Mouse (Mus musculus) thymus, adult 18-20 months (tissue): ENCODE measurements around the gene Vamp9.

Experiments
- DNase-seq, 2 experiments: peaks; one replicate each; pipeline ENCODE4 v3.0.0; 2022; ENCODE audit warnings: mixed read lengths in 2 of 2

Vamp9 gene

GRCm38 (mm10) chr5:99941776-99942502, 35.9 kb downstream of the Vamp9 start:
- DNase-seq, result no peak

GRCm38 (mm10) chr5:99952513-99952912, 46.5 kb downstream of the Vamp9 start:
- DNase-seq, result no peak

- no peak for DNase-seq
Measured at GRCm38 (mm10) chr5:99953883-99954282, 47.8 kb downstream of the Vamp9 start.

- DNase-seq, result no peak
Measured at GRCm38 (mm10) chr5:99958666-99959065, 52.6 kb downstream of the Vamp9 start.

- no peak for DNase-seq
Measured at GRCm38 (mm10) chr5:99959236-99959936, 53.3 kb downstream of the Vamp9 start.

- no peak for DNase-seq
Measured at GRCm38 (mm10) chr5:99959960-99960359, 53.9 kb downstream of the Vamp9 start.

- DNase-seq, result no peak
Measured at GRCm38 (mm10) chr5:99973941-99974340, 67.9 kb downstream of the Vamp9 start.

- DNase-seq, result no peak
Measured at GRCm38 (mm10) chr5:99975061-99975460, 69.0 kb downstream of the Vamp9 start.

GRCm38 (mm10) chr5:99975776-99976175, 69.7 kb downstream of the Vamp9 start:
- no peak for DNase-seq

- DNase-seq, result no peak
Measured at GRCm38 (mm10) chr5:99976334-99976955, 70.4 kb downstream of the Vamp9 start.

GRCm38 (mm10) chr5:99977516-99978301, 71.7 kb downstream of the Vamp9 start:
- DNase-seq, result peak; percentile 62 to 73

GRCm38 (mm10) chr5:99978699-99979442, 72.8 kb downstream of the Vamp9 start, which contains the start of the genes Hnrnpd and 4930524J08Rik:
Gene Hnrnpd, minus strand, starts transcription at chr5:99978938.
Gene 4930524J08Rik, plus strand, starts transcription at chr5:99979061.
- DNase-seq, result peak; percentile 87 to 88

- DNase-seq, result no peak
Measured at GRCm38 (mm10) chr5:99983452-99984061, 77.5 kb downstream of the Vamp9 start.

- DNase-seq, result no peak
Measured at GRCm38 (mm10) chr5:99994166-99994565, 88.1 kb downstream of the Vamp9 start.

GRCm38 (mm10) chr5:99994680-99995079, 88.6 kb downstream of the Vamp9 start:
- DNase-seq, result no peak

GRCm38 (mm10) chr5:100000048-100000447, 94.0 kb downstream of the Vamp9 start:
- DNase-seq, result no peak

- no peak for DNase-seq
Measured at GRCm38 (mm10) chr5:100000500-100000899, 94.4 kb downstream of the Vamp9 start.
